Mouse (Mus musculus): ENCODE results near the gene Gpn3. TPM values are rescaled to one million over a fixed set of nuclear protein-coding genes. Genes with fewer than 3 reads are reported as not detected.

Gene Gpn3
- total RNA-seq, 4 experiments from 2014 or later: 31.5 to 38.5 (median 35.0) TPM

DNA sequence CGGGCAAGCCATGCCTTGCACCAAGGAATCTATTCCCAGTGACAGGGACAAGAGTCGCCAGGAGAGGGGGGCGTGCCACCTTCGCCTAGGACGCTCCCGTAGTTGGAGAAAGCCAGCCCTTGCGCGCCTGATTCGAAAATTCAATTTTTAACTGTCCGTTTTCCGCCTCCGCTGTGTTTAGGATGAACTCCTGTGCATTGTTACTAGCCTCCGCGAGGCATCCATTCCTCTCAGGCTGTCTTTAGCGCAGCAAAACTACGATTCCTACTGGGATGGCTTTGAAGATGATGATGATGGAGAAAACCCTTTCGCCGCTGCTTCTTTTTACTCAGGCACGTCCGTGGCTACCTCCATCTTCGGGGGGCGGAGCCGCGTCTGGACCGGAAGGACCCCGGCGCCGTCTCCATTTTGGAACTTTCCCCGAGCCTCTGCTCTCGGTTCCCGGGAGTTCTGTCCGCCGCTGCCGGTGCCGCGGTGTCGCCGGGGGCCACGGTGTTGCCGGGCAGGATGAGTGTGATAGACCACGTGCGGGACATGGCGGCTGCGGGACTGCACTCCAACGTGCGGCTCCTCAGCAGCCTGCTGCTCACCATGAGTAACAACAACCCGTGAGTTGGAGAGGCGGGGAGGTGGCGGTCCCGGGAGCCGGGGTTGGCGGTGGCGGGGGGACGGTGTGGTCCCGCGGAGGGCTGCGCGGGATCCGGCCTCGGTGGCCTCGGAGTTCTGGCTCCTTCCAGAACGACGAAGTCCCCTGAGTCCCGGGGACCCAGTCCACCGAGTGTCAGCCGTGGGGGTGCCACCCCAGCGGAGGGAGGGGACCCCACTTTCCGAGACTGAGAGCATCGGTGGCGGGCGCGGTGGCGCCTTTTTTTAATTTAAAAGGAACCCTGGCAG, 50.6 kb downstream of the Gpn3 start:
- DNase-seq: peak; percentile 79

DNA sequence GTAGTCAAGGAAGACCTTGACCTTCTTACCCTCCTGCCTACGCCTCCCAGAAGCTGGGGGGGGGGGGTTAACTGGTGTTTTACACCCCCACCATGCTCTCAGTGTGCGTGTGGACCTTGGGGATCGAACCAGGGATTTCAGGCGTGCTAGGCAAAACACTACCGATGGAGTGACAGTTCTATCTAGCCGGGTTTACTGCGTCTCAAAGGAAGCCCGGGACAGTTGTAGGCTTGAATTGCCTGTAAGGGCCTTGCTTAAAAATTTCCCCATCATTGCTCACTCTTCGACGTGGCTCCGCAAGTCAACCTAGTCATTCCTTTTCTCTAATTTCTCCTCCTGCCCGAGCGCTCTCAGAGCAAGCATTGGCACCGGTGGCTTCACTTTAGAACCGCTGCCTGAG, 51.4 kb downstream of the Gpn3 start:
- DNase-seq: no peak

DNA sequence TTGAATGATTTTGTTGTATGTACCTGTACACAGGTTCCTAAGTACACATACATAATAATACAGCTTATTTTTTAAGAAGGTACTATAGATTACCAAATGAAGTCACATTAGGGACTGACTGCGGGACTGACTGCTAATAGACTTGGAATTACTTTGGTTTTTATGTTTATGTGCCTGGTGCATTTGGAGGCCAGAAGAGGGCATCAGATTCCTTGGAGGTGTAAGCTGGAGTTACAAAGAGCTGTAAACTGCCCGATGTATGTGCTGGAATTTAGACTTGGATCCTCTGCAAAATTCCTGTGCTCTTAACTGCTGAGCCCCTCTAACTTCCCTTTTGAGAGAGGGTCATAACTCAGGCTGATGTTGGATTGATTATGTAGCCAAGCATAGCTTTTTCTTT, 53.9 kb downstream of the Gpn3 start:
- DNase-seq: no peak

DNA sequence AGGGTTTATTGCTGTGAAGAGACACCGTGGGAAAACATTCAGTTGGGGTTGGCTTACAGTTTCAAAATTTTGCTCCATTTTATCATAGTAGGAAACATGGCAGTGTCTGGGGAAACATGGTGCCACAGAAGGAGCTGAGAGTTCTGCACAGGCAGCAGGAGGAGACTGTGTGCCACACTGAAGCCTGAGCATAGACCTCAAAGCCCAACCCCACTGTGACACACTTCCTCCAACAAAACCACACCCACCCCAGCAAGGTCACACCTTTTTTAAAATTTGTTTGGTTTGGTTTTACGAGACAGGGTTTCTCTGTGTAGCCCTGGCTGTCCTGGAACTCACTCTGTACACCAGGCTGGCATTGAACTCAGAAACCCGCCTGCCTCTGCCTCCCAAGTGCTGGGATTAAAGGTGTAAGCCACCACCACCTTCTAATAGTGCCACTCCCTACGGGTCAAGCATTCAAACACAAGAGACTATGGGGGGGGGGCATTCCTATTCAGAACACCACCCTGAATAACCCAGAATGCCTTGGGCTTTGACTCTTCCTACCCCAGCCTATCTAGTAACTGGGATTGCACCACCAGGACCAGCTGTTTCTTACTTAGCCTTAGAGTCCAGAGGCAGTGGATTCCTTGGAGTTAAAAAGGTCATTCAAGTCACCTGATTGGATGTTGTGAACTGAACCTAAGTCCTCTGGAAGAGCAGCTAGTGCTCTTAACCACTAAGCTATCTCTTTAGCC, 58.5 kb downstream of the Gpn3 start:
- no peak for DNase-seq

DNA sequence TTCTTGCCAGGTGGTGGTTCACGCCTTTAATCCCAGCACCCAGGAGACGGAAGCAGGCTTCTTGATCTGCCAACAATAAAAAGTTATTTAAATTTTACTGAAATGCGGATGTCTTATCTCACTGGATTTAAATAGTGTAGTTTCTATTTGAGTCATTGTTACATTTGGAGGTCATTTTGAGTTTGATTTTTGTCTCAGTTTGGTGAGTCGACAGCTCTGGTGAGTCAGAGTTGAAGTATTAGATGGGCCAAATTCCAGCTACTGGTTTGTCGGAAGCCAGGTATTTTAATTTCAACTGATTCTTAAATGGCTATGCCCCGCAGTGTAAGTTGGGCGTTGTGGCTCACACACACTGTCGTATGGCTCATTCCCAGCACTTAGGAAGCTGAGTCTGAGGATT, 59.5 kb downstream of the Gpn3 start:
- DNase-seq: no peak

Other genes with a start within 250 kb of the Gpn3 start
- under 1 TPM in 1 of 4 experiments, not detected in 3; 0.22 TPM for gene Ccdc63, start 231.1 kb upstream of the Gpn3 start, total RNA-seq (2022)
- 100 to 1,000 TPM; 122 to 226 (median 188) TPM for gene Ppp1cc, start 213.6 kb upstream of the Gpn3 start, total RNA-seq (2022)
- gene Hvcn1, start 165.1 kb upstream of the Gpn3 start, total RNA-seq (2022): 1 to 10 TPM; 1.8 to 8.0 (median 4.2) TPM
- gene Tctn1, start 107.4 kb upstream of the Gpn3 start, total RNA-seq (2022): 10 to 100 TPM; 14.8 to 34.9 (median 23.1) TPM
- 10 to 100 TPM; 65.9 to 69.7 (median 68.8) TPM for gene Pptc7, start 87.5 kb upstream of the Gpn3 start, total RNA-seq (2022)
- gene Rad9b, start 17.6 kb upstream of the Gpn3 start, total RNA-seq (2022): 1 to 10 TPM; 2.4 to 5.4 (median 4.5) TPM
- gene Vps29, start 17.5 kb upstream of the Gpn3 start, total RNA-seq (2022): 100 to 1,000 TPM; 147 to 170 (median 156) TPM
- 10 to 100 TPM; 31.1 to 45.8 (median 38.8) TPM for gene Fam216a, start 488 bp downstream of the Gpn3 start, total RNA-seq (2022)
- 100 to 1,000 TPM; 189 to 253 (median 205) TPM for gene Arpc3, start 20.0 kb downstream of the Gpn3 start, total RNA-seq (2022)
- gene Anapc7, start 49.8 kb downstream of the Gpn3 start, total RNA-seq (2022): 10 to 100 TPM; 49.1 to 59.5 (median 55.4) TPM
- 100 to 1,000 TPM; 187 to 206 (median 196) TPM for gene Atp2a2, start 130.3 kb downstream of the Gpn3 start, total RNA-seq (2022)
- gene Ift81, start 242.6 kb downstream of the Gpn3 start, total RNA-seq (2022): 10 to 100 TPM; 13.9 to 30.8 (median 21.5) TPM

All from adrenal gland, adult 8-10 months (tissue).